Mouse (Mus musculus) gastrocnemius, postnatal 25 days (tissue): ENCODE results near the gene Miip. TPM values are rescaled to one million over a fixed set of nuclear protein-coding genes. Genes with fewer than 3 reads are reported as not detected.

Experiments
- DNase-seq: peaks from one replicate; pipeline ENCODE4 v3.0.0; 2022
- long read RNA-seq, 2 experiments: library from polyadenylated mRNA; stranded (forward); transcript quantifications; one replicate each; pipeline ENCODE4 v2.0.0; 2021
- total RNA-seq, 2 experiments: library from RNA; stranded (reverse); gene quantifications; 1 replicate in 1 of 2; 2 replicates in 1 of 2; pipeline ENCODE4 v1.2.3; 2021

Miip gene
- total RNA-seq: 1 to 10 TPM; 4.3 to 4.4 TPM
- long read RNA-seq, experiment 1, partial matches to known transcripts: 0 of 9 reads
- long read RNA-seq, experiment 1, other reads (novel, unspliced or antisense): 5 of 9 reads
- long read RNA-seq, experiment 2, transcript Miip-201 (10 exons, 1,813 nt): major isoform, 14 of 19 reads
- long read RNA-seq, experiment 2, partial matches to known transcripts: 1 of 19 reads
- long read RNA-seq, experiment 2, other reads (novel, unspliced or antisense): 4 of 19 reads

GRCm38 (mm10) chr4:147868450-147869031, at the start of gene Miip, which contains the start of gene Fv1:
Miip (minus strand) TSS chr4:147868816.
Fv1 (plus strand) TSS chr4:147868979.
- peak; percentile 96 for DNase-seq

DNA sequence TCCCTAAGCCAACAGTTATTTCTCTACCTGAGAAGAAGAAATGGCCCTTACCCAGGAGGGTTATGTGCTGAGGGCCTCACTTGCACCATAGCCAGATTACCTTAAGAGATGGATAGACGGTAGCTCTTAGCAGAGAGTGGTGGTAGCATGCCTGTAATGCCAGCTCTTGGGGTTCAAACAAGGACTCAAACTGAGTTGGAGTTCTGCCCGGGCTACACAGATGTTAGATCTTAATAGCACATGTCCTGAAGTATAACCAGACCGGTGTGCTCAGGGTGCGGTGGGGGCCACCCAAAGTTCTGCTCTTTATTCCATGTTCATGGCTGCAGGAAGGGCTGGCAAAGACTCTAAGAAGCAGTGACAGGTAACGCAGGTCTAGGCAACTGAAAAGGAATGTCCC, 40.9 kb upstream of the Miip start:
- no peak for DNase-seq

GRCm38 (mm10) chr4:147906230-147906629, 37.6 kb upstream of the Miip start:
- peak; percentile 41 for DNase-seq

DNA sequence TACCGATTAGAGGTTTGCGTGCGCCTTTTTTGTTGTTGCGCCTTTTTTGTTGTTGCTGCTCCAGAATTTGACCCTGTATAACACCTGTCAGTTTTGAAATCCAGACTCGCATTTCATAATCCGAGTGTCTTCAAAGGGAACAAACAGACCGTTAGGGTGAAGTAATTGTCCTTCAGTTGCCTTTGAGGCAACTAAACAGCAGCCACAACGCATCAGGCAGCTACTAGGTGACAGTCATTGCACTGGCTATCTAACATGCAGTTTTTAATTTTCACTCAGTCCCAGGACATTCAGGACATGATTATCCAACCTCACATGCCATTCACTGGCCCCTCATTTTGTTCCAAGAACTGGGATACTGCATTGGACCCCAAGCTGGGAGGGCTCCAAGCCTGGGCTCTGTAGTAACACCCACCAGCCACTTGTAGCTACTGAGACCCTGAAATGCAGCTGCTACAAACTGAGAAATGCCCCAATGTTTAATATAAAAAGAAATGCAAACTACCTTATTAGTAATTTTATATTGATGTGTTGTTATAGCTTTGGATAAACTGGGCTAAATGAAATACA, 36.6 kb upstream of the Miip start:
- peak; percentile 14 for DNase-seq

- DNase-seq: peak; percentile 89
Observed at GRCm38 (mm10) chr4:147904313-147905089, 35.9 kb upstream of the Miip start, which contains the start of gene Mfn2. Mfn2 (minus strand) TSS chr4:147904704.

- no peak for DNase-seq
Observed at GRCm38 (mm10) chr4:147903601-147904000, 35.0 kb upstream of the Miip start.

DNA sequence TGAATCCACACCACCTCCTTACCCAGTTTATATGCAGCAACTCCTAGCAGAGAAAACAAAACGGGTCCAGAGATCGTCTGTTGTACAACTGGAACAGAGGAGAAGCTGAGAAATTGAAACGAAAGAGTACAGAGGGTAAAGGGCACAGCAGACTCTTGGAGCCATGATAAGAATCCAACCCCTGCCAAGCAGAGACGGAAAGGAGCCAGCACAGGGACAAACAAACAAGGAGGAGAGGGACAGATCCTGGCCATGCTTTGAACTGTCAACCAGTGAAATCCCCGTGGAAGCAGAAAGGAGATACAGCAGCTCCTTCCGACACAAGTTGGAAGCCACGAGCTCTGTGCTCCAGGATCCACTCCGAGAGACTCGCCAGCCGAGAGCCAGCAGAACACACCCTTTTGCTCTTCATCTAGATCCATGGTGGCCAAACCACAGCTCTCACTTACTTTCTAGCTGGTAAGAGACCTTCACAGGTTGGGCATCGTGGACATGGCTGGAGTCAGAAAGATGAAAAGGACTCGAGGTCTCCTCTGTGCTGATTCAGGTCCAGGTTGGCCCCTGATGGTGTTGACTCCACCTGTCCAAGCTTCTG, 34.4 kb upstream of the Miip start:
- DNase-seq: no peak

DNA sequence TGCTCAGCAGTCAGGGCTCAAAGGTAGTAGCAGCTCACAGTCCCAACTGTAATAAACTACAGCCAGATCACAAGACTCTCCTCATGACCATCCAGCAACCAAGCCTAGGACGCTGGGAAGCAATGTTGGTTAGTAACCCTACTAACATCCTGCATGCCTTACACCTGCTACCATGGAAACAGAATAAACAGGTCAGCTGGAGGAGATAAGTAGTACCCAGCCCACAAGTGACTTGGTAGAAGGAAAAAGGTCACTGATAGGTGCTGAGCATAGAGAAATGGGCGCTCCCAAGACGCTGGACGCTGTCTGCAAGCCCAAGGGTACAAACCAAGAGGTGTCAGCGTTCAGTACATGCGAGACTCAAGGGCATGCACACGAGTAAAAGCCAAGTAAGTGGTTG, 31.8 kb upstream of the Miip start:
- peak; percentile 48 for DNase-seq

DNA sequence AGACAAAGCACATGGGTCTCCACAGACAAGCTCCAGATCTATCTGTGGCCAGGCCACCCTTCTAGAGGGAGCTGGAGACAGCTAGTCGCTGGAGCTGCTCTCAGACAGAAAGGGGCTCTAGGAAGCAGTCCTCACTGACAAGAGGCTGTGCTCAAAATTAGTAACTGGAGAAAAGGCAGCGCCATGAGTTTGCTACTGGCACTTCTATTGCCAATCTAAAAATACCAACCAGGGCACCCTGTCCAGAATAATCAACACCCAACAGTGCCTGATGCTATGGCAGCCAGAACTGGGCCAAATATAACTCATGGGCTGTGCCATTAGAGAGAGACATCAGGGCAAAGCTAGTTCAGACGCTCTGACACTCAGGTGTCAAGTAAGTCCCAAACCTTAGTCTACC, 28.7 kb upstream of the Miip start:
- DNase-seq: peak; percentile 65

- DNase-seq: no peak
Observed at GRCm38 (mm10) chr4:147896411-147896810, 27.8 kb upstream of the Miip start.

GRCm38 (mm10) chr4:147895815-147896330, 27.3 kb upstream of the Miip start:
- no peak for DNase-seq

DNA sequence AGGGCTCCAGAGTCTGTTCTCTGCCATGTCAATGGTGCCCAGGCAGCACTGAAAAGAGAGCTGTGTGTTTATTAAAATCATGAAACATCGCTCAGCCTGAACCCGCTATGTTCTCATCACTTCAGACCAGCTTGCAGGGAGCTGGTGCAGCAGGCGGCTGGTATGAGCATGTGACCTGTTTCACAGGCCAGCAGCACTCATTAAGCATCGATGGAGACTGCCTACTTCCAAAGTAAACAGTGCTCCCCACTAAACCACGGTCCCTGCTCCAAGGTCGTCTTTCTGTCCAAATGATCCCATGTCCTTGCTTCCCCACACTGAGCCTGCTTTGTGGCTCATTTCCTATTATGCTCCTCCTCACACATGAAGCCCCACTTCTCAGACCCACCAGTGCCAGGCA, 21.7 kb upstream of the Miip start:
- no peak for DNase-seq

- DNase-seq: no peak
Observed at GRCm38 (mm10) chr4:147888237-147888636, 19.6 kb upstream of the Miip start.

- no peak for DNase-seq
Observed at GRCm38 (mm10) chr4:147887277-147887676, 18.7 kb upstream of the Miip start.

DNA sequence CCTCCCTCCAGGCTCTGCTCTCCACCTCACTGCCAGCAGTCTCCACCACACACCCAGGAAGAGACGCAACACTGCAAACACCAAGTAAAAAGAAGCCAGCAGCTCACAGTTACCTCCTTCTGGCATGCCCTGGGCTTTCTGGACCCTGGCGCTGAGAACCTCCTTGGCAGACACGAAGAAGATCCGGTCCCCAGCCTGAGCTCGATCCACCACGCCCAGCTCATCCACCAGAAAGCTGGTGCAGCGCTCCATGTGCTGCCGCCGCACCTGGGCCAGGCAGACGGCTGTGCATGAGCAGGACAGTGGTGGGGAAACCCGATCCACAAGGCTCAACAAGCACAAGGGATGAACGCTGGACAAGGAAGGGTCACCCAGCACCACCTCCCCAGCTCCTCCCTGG, 17.5 kb upstream of the Miip start:
- no peak for DNase-seq

DNA sequence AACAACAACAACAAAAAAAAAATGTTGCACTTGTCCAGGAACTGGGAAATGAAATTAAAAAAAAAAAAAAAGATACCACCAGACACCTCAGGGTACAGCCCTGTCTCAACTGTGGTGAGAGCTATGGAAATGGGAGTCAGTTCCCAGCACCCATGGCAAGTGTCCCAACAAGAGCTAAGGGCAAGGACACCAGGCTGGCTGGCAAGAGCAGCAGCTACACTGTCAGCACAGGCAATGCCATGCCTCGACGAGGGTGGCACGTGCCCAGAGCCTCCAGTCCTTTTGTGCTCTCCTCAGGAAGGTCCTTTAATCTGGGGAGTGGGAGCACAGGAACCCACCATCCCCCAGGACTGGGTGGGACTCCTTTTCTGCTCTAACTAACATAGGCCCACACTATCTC, 15.5 kb upstream of the Miip start:
- no peak for DNase-seq

GRCm38 (mm10) chr4:147883041-147883440, 14.4 kb upstream of the Miip start:
- no peak for DNase-seq

GRCm38 (mm10) chr4:147881792-147882191, 13.2 kb upstream of the Miip start:
- no peak for DNase-seq

GRCm38 (mm10) chr4:147879865-147880264, 11.2 kb upstream of the Miip start:
- no peak for DNase-seq

DNA sequence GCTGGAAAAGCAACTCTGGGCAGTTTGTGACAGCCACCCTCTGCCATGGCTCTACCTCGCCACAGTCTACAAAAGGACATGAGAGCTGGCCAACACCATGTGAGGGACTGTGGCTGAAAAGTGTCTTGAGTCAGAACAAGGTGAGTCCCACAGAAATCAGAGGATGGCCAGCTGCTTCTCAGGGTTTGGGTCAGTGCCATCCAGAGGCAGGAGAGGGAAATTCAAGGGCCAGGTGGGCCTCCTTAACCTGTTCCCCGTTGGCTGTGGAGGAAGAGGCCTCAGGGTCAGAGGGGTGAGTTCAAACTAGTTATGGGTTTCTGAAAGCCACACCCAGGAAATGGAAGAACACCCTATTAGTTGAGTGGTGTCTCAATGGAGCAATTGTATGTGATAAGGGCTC, 10.8 kb upstream of the Miip start:
- no peak for DNase-seq

- no peak for DNase-seq
Observed at GRCm38 (mm10) chr4:147878537-147878936, 9.9 kb upstream of the Miip start.

DNA sequence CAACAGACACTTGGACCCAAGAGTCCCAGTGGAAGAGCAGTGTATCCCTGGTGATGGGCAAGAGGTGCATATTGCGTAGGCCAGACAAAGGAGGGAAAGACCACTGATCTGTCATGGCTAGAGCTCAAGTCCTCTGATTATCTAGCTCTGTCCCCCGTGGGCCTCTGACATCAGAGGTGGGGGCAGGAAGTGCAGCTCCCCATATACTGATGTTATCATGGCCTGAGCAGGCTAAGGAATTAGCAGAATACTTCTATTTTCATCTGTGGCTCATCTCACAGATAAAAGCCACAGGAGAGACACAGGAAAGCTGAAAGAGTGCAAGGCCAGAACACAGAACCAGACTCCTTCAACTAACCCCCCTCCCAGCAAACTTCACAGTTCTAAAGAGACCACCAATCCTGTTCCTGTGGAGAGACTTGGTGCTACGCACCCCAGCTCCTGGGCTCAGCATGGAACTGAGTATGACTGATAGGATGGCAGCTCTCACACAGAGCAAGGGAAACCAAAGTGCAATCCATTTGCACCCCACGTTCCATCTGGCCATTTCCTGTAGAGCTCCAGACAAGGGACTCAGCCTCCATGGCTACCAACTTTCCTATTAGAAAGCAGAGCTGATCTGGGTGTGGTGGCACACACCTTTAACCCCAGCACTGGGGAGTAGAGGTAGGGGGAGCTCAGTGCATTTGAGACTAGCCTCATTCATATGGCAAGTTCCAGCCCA, 7.4 kb upstream of the Miip start:
- no peak for DNase-seq
